Mouse (Mus musculus): Measurements from ENCODE around the gene Caml. TPM values are rescaled to one million over a fixed set of nuclear protein-coding genes. Genes with fewer than 3 reads are reported as not detected.
A peak's percentile ranks its signal among the peaks of the same experiment; 100 is the strongest.

Gene Caml
- polyA plus RNA-seq, 1 experiment from 2014 or later: 104 TPM

DNA sequence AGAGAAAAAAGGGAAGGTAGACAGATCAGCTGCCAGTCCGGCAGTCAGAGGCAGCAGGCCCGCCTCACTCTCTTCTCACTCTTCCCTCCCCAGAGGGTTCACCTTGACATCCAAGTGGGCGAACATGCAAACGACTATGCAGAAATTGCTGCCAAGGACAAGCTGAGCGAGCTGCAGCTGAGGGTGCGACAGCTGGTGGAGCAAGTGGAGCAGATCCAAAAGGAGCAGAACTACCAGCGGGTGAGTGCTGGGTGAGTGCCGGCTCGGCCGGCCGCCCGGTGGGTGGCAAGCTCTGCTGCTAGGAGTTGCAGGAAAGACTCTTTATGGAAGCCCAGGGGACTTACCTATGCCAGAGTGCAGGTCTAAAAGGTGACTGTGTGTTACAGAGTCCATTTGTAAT, 27.4 kb upstream of the Caml start:
- ATAC-seq: no peak
- Histone ChIP-seq H3K4me3 (replicated peaks; ENCODE audit: low read length) (no peak overlapping the region), H3K9ac (replicated peaks; ENCODE audit: low read depth, low read length) (no peak overlapping the region), H3K9me3 (ENCODE audit: control insufficient read depth, low read length) (no peaks in the 10 kb centered on the region), H3K27ac (ENCODE audit: low read length) (no peak overlapping the region), H3K4me2 (ENCODE audit: low read length) (no peak overlapping the region), H3K4me1 (replicated peaks; ENCODE audit: control insufficient read depth, insufficient read depth, low read length) (peaks cover 19% of the 10 kb centered on the region), H3K27me3 (replicated peaks; ENCODE audit: control insufficient read depth, insufficient read depth, low read length) (peaks cover 4% of the 10 kb centered on the region), H3K36me3 (ENCODE audit: control insufficient read depth, insufficient read depth) (peaks cover 19% of the 10 kb centered on the region)
- WGBS: 74% methylated on average over 12 of the region's 12 CpGs

GRCm38 (mm10) chr13:55596802-55597201, 26.0 kb upstream of the Caml start:
- no peak for ATAC-seq
- no peaks in the 10 kb centered on the region for H3K27me3 ChIP-seq (replicated peaks; ENCODE audit: control insufficient read depth, insufficient read depth, low read length)
- no peak overlapping the region for H3K4me3 ChIP-seq (replicated peaks; ENCODE audit: low read length)
- peaks cover 23% of the 10 kb centered on the region for H3K4me1 ChIP-seq (replicated peaks; ENCODE audit: control insufficient read depth, insufficient read depth, low read length)
- H3K9me3 ChIP-seq (ENCODE audit: control insufficient read depth, low read length): no peaks in the 10 kb centered on the region
- H3K27ac ChIP-seq (ENCODE audit: low read length): no peak overlapping the region
- H3K36me3 ChIP-seq (ENCODE audit: control insufficient read depth, insufficient read depth): peaks cover 19% of the 10 kb centered on the region
- WGBS: 96% methylated on average over 12 of the region's 12 CpGs
- H3K4me2 ChIP-seq (ENCODE audit: low read length): no peak overlapping the region
- no peak overlapping the region for H3K9ac ChIP-seq (replicated peaks; ENCODE audit: low read depth, low read length)

DNA sequence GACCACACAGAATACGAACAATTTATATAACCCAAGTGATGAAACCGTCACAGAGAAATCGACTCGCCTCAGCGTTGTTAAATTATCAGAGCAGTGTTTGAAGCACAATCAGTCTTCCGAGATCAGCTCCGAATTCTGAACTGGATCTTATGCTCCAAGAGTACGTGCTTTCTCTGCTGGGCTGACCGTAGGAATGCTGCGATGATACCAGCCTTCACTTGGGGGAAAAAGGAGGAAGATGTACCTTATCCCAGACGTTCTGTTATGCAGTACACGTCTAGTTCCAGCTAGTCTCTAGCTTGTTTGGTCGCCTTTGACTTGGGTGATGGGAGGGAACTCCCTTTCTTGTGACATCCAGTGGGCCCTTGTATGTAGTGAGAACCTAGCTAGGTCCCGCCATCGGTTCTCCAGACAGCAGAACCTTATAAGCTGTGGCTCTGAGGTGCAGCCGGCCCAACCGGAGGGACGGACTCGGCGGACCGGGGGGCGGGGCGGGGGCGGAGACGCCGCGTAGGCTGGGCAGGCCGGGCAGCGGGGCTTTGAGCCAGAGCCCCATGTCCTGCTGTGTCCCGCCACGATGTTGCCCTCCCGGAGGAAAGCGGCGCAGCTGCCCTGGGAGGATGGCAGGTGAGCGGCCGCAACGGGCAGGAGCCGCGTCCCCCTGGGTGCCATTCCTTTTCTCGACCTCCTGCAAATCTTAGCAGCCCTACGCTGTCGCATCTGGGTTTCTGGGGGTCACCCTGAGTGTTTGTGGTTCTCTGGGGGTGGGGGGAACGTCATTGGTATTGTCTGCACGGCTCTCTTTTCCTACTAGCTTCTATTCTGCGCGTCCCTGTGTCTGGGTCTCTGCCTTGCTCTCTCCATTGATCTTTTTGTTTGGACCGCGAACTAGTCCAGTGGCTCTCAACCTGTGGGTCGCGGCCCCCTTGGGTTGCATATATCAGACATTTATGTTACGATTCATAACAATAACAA, 23.0 kb upstream of the Caml start, which contains the start of gene B4galt7:
Gene B4galt7, plus strand, starts transcription at position 331 of the 975 bp plus-strand sequence.
- no peaks in the 10 kb centered on the region for H3K9me3 ChIP-seq (ENCODE audit: control insufficient read depth, low read length)
- peak; percentile 91 for ATAC-seq
- H3K9ac ChIP-seq (replicated peaks; ENCODE audit: low read depth, low read length): peak within 1 kb of the TSS; percentile 95
- H3K4me2 ChIP-seq (ENCODE audit: low read length): peak within 1 kb of the TSS; percentile 56
- 9% methylated on average over 51 of the region's 51 CpGs for WGBS
- peaks cover 21% of the 10 kb centered on the region for H3K36me3 ChIP-seq (ENCODE audit: control insufficient read depth, insufficient read depth)
- H3K4me3 ChIP-seq (replicated peaks; ENCODE audit: low read length): peak within 1 kb of the TSS; percentile 97
- H3K4me1 ChIP-seq (replicated peaks; ENCODE audit: control insufficient read depth, insufficient read depth, low read length): peaks cover 9% of the 10 kb centered on the region
- H3K27ac ChIP-seq (ENCODE audit: low read length): peak within 1 kb of the TSS; percentile 75
- no peaks in the 10 kb centered on the region for H3K27me3 ChIP-seq (replicated peaks; ENCODE audit: control insufficient read depth, insufficient read depth, low read length)

- ATAC-seq: peak; percentile 34; the same call in 1 of the 2 replicates
- Histone ChIP-seq H3K27me3 (replicated peaks; ENCODE audit: control insufficient read depth, insufficient read depth, low read length) (no peaks in the 10 kb centered on the region), H3K4me1 (replicated peaks; ENCODE audit: control insufficient read depth, insufficient read depth, low read length) (peaks cover 9% of the 10 kb centered on the region), H3K4me3 (replicated peaks; ENCODE audit: low read length) (peak overlapping the region; percentile 97), H3K27ac (ENCODE audit: low read length) (no peak overlapping the region; the same call in 1 of the 2 replicates), H3K9me3 (ENCODE audit: control insufficient read depth, low read length) (no peaks in the 10 kb centered on the region), H3K9ac (replicated peaks; ENCODE audit: low read depth, low read length) (peak overlapping the region; percentile 95), H3K4me2 (ENCODE audit: low read length) (peak overlapping the region; percentile 56), H3K36me3 (ENCODE audit: control insufficient read depth, insufficient read depth) (peaks cover 22% of the 10 kb centered on the region)
- WGBS: 23% methylated on average over 9 of the region's 9 CpGs
Measured at GRCm38 (mm10) chr13:55600657-55601056, 22.1 kb upstream of the Caml start.

DNA sequence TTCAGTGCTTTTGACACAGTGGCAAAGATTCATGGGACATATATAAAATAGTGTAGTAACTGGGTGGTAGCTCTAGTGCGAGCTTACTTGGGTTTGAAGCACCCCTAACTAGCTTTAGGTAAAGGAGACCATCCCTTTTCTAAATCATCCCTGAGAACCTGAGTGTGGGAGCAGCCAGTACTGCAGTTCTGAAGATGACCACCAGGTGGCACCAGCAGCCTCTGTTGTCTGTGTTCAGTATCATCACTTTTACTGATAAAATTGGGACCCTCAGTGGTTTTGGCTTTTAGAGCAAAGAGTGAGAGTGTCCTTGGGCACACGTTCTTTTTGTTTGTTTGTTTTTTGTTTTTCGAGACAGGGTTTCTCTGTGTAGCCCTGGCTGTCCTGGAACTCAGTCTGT, 21.2 kb upstream of the Caml start:
- no peak overlapping the region for H3K4me3 ChIP-seq (replicated peaks; ENCODE audit: low read length)
- peaks cover 9% of the 10 kb centered on the region for H3K4me1 ChIP-seq (replicated peaks; ENCODE audit: control insufficient read depth, insufficient read depth, low read length)
- peaks cover 16% of the 10 kb centered on the region for H3K36me3 ChIP-seq (ENCODE audit: control insufficient read depth, insufficient read depth)
- ATAC-seq: no peak
- H3K4me2 ChIP-seq (ENCODE audit: low read length): no peak overlapping the region
- H3K9me3 ChIP-seq (ENCODE audit: control insufficient read depth, low read length): no peaks in the 10 kb centered on the region
- no peak overlapping the region for H3K9ac ChIP-seq (replicated peaks; ENCODE audit: low read depth, low read length)
- no peaks in the 10 kb centered on the region for H3K27me3 ChIP-seq (replicated peaks; ENCODE audit: control insufficient read depth, insufficient read depth, low read length)
- H3K27ac ChIP-seq (ENCODE audit: low read length): no peak overlapping the region
- WGBS: 4% methylated on average over 3 of the region's 3 CpGs

DNA sequence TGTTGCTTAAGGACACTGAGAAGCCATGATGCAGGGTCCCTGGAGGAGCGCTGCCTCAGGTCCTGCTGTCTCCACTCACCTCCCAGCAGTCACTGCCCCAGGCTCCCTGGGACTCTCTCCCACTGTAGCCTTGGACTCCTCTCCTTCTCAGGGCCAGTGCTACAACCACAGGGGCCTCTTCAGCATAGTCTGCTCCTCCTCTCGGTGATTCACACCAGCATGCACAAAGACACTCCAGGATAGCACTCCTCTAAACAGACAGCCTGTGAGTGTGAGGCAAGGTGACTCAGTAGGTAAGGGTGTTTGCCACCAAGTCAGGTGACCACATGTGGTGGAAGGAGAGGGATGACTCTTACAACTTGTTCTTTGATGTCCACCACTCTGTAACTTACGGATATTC, 18.2 kb upstream of the Caml start:
- no peak for ATAC-seq
- Histone ChIP-seq H3K4me1 (replicated peaks; ENCODE audit: control insufficient read depth, insufficient read depth, low read length) (peaks cover 6% of the 10 kb centered on the region), H3K9ac (replicated peaks; ENCODE audit: low read depth, low read length) (no peak overlapping the region), H3K27ac (ENCODE audit: low read length) (no peak overlapping the region), H3K4me3 (replicated peaks; ENCODE audit: low read length) (no peak overlapping the region), H3K27me3 (replicated peaks; ENCODE audit: control insufficient read depth, insufficient read depth, low read length) (no peaks in the 10 kb centered on the region), H3K4me2 (ENCODE audit: low read length) (no peak overlapping the region), H3K36me3 (ENCODE audit: control insufficient read depth, insufficient read depth) (peaks cover 7% of the 10 kb centered on the region; the same call in 1 of the 2 replicates), H3K9me3 (ENCODE audit: control insufficient read depth, low read length) (no peaks in the 10 kb centered on the region)
- WGBS: 97% methylated on average over 3 of the region's 3 CpGs

GRCm38 (mm10) chr13:55606899-55607623, 15.7 kb upstream of the Caml start:
- H3K9me3 ChIP-seq (ENCODE audit: control insufficient read depth, low read length): no peaks in the 10 kb centered on the region
- no peak overlapping the region for H3K27ac ChIP-seq (ENCODE audit: low read length)
- 82% methylated on average over 10 of the region's 10 CpGs for WGBS
- no peak overlapping the region for H3K4me2 ChIP-seq (ENCODE audit: low read length)
- no peaks in the 10 kb centered on the region for H3K27me3 ChIP-seq (replicated peaks; ENCODE audit: control insufficient read depth, insufficient read depth, low read length)
- no peaks in the 10 kb centered on the region for H3K4me1 ChIP-seq (replicated peaks; ENCODE audit: control insufficient read depth, insufficient read depth, low read length)
- peaks cover 7% of the 10 kb centered on the region; the same call in 1 of the 2 replicates for H3K36me3 ChIP-seq (ENCODE audit: control insufficient read depth, insufficient read depth)
- ATAC-seq: no peak
- no peak overlapping the region for H3K4me3 ChIP-seq (replicated peaks; ENCODE audit: low read length)
- H3K9ac ChIP-seq (replicated peaks; ENCODE audit: low read depth, low read length): no peak overlapping the region

GRCm38 (mm10) chr13:55607624-55608006, 15.2 kb upstream of the Caml start:
- WGBS: 93% methylated on average over 2 of the region's 2 CpGs
- Histone ChIP-seq H3K4me3 (replicated peaks; ENCODE audit: low read length) (no peak overlapping the region), H3K27ac (ENCODE audit: low read length) (no peak overlapping the region), H3K4me2 (ENCODE audit: low read length) (no peak overlapping the region), H3K4me1 (replicated peaks; ENCODE audit: control insufficient read depth, insufficient read depth, low read length) (no peaks in the 10 kb centered on the region), H3K9me3 (ENCODE audit: control insufficient read depth, low read length) (no peaks in the 10 kb centered on the region), H3K36me3 (ENCODE audit: control insufficient read depth, insufficient read depth) (peaks cover 7% of the 10 kb centered on the region; the same call in 1 of the 2 replicates), H3K9ac (replicated peaks; ENCODE audit: low read depth, low read length) (no peak overlapping the region), H3K27me3 (replicated peaks; ENCODE audit: control insufficient read depth, insufficient read depth, low read length) (no peaks in the 10 kb centered on the region)
- ATAC-seq: no peak

- Histone ChIP-seq H3K4me2 (ENCODE audit: low read length) (no peak overlapping the region), H3K9me3 (ENCODE audit: control insufficient read depth, low read length) (no peaks in the 10 kb centered on the region), H3K9ac (replicated peaks; ENCODE audit: low read depth, low read length) (no peak overlapping the region), H3K4me3 (replicated peaks; ENCODE audit: low read length) (no peak overlapping the region), H3K27ac (ENCODE audit: low read length) (no peak overlapping the region), H3K27me3 (replicated peaks; ENCODE audit: control insufficient read depth, insufficient read depth, low read length) (no peaks in the 10 kb centered on the region), H3K36me3 (ENCODE audit: control insufficient read depth, insufficient read depth) (0 out of 2 replicates have a peak, but pooled peaks cover 2% of the 10 kb centered on the region), H3K4me1 (replicated peaks; ENCODE audit: control insufficient read depth, insufficient read depth, low read length) (no peaks in the 10 kb centered on the region)
- no peak for ATAC-seq
- WGBS: 90% methylated on average over 7 of the region's 7 CpGs
Measured at GRCm38 (mm10) chr13:55611996-55612395, 10.8 kb upstream of the Caml start.

Measured in forebrain, embryonic 16.5 days (tissue).